Mouse (Mus musculus): Measurements from ENCODE around the gene Fetub.

Fetub gene

GRCm38 (mm10) chr16:22967383-22968030 is 49.4 kb downstream of the Fetub start:
- DNase-seq = no peak
